Mouse (Mus musculus) midbrain, postnatal 0 days (tissue): ENCODE data around the gene Tada2b. TPM values are rescaled to one million over a fixed set of nuclear protein-coding genes. Genes with fewer than 3 reads are reported as not detected.

Experiments
- ATAC-seq: fragments of 200-750 bp; cut with Nextera tagmentation; 2 replicates; pipeline ENCODE4 v1.8.0; 2017; ENCODE audit warnings: moderate number of reproducible peaks, mild to moderate bottlenecking, moderate TSS enrichment, moderate library complexity; ENCODE audit not compliant: low FRiP score
- DNase-seq: peaks from one replicate; pipeline ENCODE4 v3.0.0-alpha.2; 2015; ENCODE audit warnings: low spot score
- H3K27ac ChIP-seq: fragments of 300-500 bp; sonication (generic); 2 replicates; pipeline ENCODE4 v1.5.1; 2014; ENCODE audit warnings: low read depth, mild to moderate bottlenecking, low read length, mixed read lengths
- H3K27me3 ChIP-seq: fragments of 300-500 bp; sonication (generic); 2 replicates; pipeline ENCODE4 v1.6.1; 2014; ENCODE audit warnings: low read length, control low read depth, mixed read lengths; ENCODE audit not compliant: insufficient read depth
- H3K36me3 ChIP-seq: fragments of 300-500 bp; sonication (generic); 2 replicates; pipeline ENCODE4 v1.6.1; 2014; ENCODE audit warnings: low read length, control low read depth, mixed read lengths; ENCODE audit not compliant: insufficient read depth
- H3K4me1 ChIP-seq: fragments of 300-500 bp; sonication (generic); 2 replicates; pipeline ENCODE4 v1.6.1; 2014; ENCODE audit warnings: mild to moderate bottlenecking, control low read depth, antibody characterized with exemption, low read length, mixed read lengths; ENCODE audit not compliant: insufficient read depth
- H3K4me2 ChIP-seq: fragments of 300-500 bp; sonication (generic); 2 replicates; pipeline ENCODE4 v1.6.1; 2014; ENCODE audit warnings: low read depth, mild to moderate bottlenecking, low read length, mixed read lengths; ENCODE audit not compliant: poor library complexity, severe bottlenecking
- H3K4me3 ChIP-seq: fragments of 300-500 bp; sonication (generic); 2 replicates; pipeline ENCODE4 v1.5.1; 2014; ENCODE audit warnings: low read depth, mild to moderate bottlenecking, low read length, moderate library complexity
- H3K9ac ChIP-seq: fragments of 300-500 bp; sonication (generic); replicated peaks from 2 replicates; pipeline ENCODE4 v1.6.1; 2014; ENCODE audit warnings: mild to moderate bottlenecking, low read length, moderate library complexity, mixed read lengths; ENCODE audit not compliant: poor library complexity, severe bottlenecking
- H3K9me3 ChIP-seq: fragments of 300-500 bp; sonication (generic); 2 replicates; pipeline ENCODE4 v1.6.1; 2016; ENCODE audit warnings: low read length, control low read depth
- CTCF ChIP-seq: IDR thresholded peaks from 2 replicates; pipeline ENCODE4 v1.5.1; 2016; ENCODE audit warnings: antibody characterized with exemption, mild to moderate bottlenecking
- WGBS: fragments of 180-500 bp; shearing (Covaris S2); extraction: QIAGEN DNeasy Blood & Tissue Kit; methylation state at CpG from one replicate; pipeline ENCODE4 v1.1.7; 2014; 5-methylcytosine and 5-hydroxymethylcytosine counted together
- polyA plus RNA-seq: library from polyadenylated mRNA; unstranded; fragments of >200 nt; fragmentation: Nextera tagmentation; extraction: Ambion mirVana; gene quantifications from 2 replicates; pipeline ENCODE4 v1.2.1, GENCODE M21; 2015
- total RNA-seq: library from RNA; depleted of rRNA; stranded (reverse); fragments of >200 nt; gene quantifications from 2 replicates; pipeline ENCODE4 v1.2.3, GENCODE M21; 2014

The Tada2b gene
- total and polyA plus RNA-seq, 2 experiments from 2014 or later: 3.5 to 26.9 TPM

DNA sequence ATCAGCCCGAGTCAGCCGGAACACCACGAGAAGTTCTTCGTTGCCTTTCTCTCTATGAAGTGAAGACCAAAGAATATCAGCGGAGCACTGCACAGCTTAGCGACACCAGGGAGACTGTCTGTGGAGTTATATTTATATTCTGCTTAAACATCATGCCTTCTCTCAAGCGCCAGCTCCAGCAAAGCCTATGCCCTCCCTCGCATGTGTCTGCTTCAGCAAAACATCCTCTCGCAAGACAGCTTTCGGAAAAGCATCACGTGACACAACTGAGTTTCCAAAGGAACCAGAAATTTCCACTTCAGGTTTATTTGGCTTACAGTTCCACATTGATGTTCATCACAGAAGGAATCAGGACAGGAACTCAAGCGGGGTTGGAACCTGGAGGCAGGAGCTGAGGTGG is 36.2 kb downstream of the Tada2b start:
- no peaks in the 10 kb centered on the region for H3K9me3 ChIP-seq
- H3K4me3 ChIP-seq: no peak overlapping the region
- no peaks in the 10 kb centered on the region for H3K27me3 ChIP-seq
- no peak overlapping the region for H3K9ac ChIP-seq
- 89% methylated on average over 12 of the region's 12 CpGs for WGBS
- TF ChIP-seq CTCF: no peak
- no peak for ATAC-seq
- H3K4me1 ChIP-seq: no peaks in the 10 kb centered on the region
- DNase-seq: no peak
- H3K4me2 ChIP-seq: no peak overlapping the region
- no peaks in the 10 kb centered on the region for H3K36me3 ChIP-seq
- H3K27ac ChIP-seq: no peak overlapping the region

DNA sequence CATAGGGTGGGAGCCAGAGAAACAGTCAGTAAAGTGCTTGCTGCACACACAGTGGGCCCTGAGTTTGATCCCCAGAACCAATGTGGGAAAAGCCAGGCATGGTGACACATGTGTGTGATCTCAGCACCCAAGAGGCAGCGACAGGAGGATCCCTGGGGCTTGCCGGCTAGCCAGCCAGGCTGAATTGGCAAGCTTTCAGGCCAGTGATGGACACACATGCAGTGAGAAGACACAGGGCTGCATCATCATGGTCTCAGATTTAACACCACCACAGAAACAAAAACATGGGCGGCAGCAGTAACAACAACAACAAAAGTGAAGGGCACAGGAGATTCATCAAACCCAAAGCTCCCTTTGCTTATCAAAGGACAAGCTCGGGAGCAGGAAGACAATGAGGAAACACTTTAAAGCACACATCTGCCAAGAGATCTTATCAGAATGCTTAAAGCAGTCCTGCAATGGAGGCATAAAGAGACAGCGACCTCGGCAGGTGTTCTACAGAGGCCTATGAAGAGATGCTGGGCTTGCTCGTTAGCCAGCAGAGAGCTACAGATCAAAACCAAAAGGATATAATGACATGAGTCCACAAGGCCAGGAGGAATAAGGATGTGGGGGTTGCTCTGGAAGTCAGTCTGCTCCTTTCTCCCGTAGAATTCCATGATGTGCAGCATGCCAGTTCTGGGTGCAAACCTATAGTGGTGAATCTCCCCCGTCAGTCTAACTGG is 37.8 kb downstream of the Tada2b start:
- Histone ChIP-seq H3K4me1 (no peaks in the 10 kb centered on the region), H3K4me3 (no peak overlapping the region), H3K4me2 (no peak overlapping the region), H3K36me3 (no peaks in the 10 kb centered on the region), H3K9me3 (no peaks in the 10 kb centered on the region), H3K27me3 (no peaks in the 10 kb centered on the region), H3K9ac (no peak overlapping the region), H3K27ac (no peak overlapping the region)
- TF ChIP-seq CTCF: no peak
- 41% methylated on average over 9 of the region's 9 CpGs for WGBS
- no peak for DNase-seq
- no peak for ATAC-seq

DNA sequence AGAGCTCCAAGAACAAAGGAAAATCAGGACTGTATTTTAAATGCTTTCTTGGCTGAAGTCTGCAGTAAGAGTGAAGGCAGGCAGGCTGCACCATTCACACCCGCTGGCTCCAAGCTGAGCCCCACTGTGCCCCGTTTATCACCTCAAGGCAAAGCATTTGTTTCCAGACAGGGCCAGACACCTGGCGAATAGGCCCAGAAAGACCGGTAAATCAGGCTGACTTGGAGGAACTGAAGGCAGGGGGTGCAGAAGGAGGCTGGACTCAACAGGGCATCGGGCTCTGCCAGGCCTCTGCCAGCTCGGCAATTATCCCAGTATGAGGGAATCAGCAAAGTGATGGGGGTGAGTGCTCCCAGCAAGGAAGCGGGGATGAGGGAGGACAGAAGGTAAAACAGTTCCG is 39.1 kb downstream of the Tada2b start:
- TF ChIP-seq CTCF: no peak
- H3K9ac ChIP-seq: no peak overlapping the region
- no peaks in the 10 kb centered on the region for H3K27me3 ChIP-seq
- no peaks in the 10 kb centered on the region for H3K9me3 ChIP-seq
- H3K36me3 ChIP-seq: no peaks in the 10 kb centered on the region
- H3K4me2 ChIP-seq: no peak overlapping the region
- DNase-seq (peak; percentile 44), ATAC-seq (no peak)
- H3K4me3 ChIP-seq: no peak overlapping the region
- H3K27ac ChIP-seq: no peak overlapping the region
- no peaks in the 10 kb centered on the region for H3K4me1 ChIP-seq
- 33% methylated on average over 8 of the region's 8 CpGs for WGBS

DNA sequence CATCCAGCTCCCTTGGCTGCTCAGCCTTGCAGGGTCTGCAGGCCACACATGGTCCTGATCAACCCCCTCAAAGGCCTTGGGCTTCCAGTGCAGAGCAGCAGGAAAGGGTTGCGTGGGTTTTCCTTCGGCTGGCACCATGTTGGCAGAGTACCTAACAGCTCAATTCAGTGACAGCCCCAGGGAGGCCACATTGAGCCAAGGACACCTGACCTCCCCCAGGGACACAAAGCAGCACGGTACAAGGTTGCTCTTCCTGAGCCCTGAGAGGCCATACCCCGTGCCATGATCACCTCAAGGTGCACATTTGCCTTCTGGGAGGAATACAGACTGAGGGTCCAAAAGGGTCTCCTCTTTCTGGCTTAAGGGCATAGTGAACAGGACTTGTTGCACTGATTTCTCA is 39.5 kb downstream of the Tada2b start:
- Histone ChIP-seq H3K9ac (no peak overlapping the region), H3K27ac (no peak overlapping the region), H3K4me2 (no peak overlapping the region), H3K36me3 (no peaks in the 10 kb centered on the region), H3K9me3 (no peaks in the 10 kb centered on the region), H3K4me1 (no peaks in the 10 kb centered on the region), H3K4me3 (no peak overlapping the region), H3K27me3 (no peaks in the 10 kb centered on the region)
- no peak for ATAC-seq
- TF ChIP-seq CTCF: no peak
- no peak for DNase-seq
- WGBS: 60% methylated on average over 4 of the region's 4 CpGs

DNA sequence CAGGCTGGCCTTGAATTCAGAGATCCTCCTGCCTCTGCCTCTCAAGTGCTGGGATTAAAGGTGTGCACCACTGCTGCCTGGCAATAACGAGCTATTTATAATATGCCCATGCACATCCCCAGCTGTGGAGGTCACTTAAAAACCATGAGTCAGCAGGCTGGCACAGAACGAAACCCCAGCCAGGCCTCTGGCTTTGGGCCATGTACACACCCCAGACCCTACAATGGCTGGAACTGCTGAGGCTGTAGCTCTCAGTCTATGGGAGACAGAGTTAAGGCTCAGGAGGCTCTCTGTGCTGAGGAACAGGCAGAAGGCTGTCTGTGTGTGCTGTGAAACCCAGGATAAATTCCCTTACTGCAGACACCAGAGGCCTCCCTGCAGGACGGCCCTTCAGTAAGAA is 43.3 kb downstream of the Tada2b start:
- Histone ChIP-seq H3K9ac (no peak overlapping the region), H3K4me3 (no peak overlapping the region), H3K9me3 (no peaks in the 10 kb centered on the region), H3K36me3 (no peaks in the 10 kb centered on the region), H3K27me3 (no peaks in the 10 kb centered on the region), H3K4me1 (no peaks in the 10 kb centered on the region), H3K27ac (no peak overlapping the region), H3K4me2 (no peak overlapping the region)
- no peak for TF ChIP-seq CTCF
- ATAC-seq (no peak), DNase-seq (no peak)
- WGBS: 56% methylated on average over 3 of the region's 3 CpGs

DNA sequence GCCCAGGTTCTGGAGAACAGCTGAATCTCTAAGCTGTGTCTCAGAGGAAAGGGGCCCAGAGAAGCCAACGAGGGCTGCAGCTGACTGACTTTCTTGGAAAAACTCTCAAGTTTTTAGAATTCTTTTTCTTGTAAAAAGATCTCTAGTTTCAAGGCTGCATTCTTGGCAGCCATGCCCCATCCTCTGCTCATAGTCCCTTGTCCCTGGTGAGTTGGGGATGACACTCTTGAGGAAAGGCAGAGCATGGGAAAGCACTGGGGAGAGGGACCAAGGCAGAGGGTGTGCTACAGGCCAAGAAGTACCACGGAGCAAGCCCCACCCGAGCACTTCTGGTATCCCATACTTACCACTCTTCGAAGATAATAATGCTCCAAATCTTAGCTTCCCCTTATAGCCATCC is 47.2 kb downstream of the Tada2b start:
- no peak overlapping the region for H3K9ac ChIP-seq
- H3K4me3 ChIP-seq: no peak overlapping the region
- ATAC-seq (no peak), DNase-seq (no peak)
- no peak for TF ChIP-seq CTCF
- no peaks in the 10 kb centered on the region for H3K9me3 ChIP-seq
- no peaks in the 10 kb centered on the region for H3K36me3 ChIP-seq
- H3K27me3 ChIP-seq: no peaks in the 10 kb centered on the region
- H3K4me1 ChIP-seq: no peaks in the 10 kb centered on the region
- 76% methylated on average over 4 of the region's 4 CpGs for WGBS
- no peak overlapping the region for H3K27ac ChIP-seq
- H3K4me2 ChIP-seq: no peak overlapping the region
